Mouse (Mus musculus): Measurements from ENCODE around the gene Aqp11. TPM values are rescaled to one million over a fixed set of nuclear protein-coding genes. Genes with fewer than 3 reads are reported as not detected.
A peak's percentile ranks its signal among the peaks of the same experiment; 100 is the strongest.

The Aqp11 gene
- polyA plus RNA-seq, 1 experiment: 5.0 TPM

- no peak for DNase-seq
- no peak for TF ChIP-seq CTCF (IDR thresholded peaks at IDR 0.05; ENCODE audit: insufficient read depth, low read length)
- TF ChIP-seq POLR2A (IDR thresholded peaks at IDR 0.05; ENCODE audit: borderline replicate concordance, extremely low read depth, low read depth, low read length): no peak
- Histone ChIP-seq H3K4me3 (replicated peaks; ENCODE audit: extremely low read depth, low read depth, low read length) (no peak overlapping the region), H3K4me1 (ENCODE audit: control insufficient read depth, insufficient read depth, low read length) (no peaks in the 10 kb centered on the region)
- 82% methylated on average over 5 of the region's 5 CpGs for WGBS
Measured at GRCm38 (mm10) chr7:97719078-97719477, 19.0 kb downstream of the Aqp11 start.

GRCm38 (mm10) chr7:97717326-97717725 lies 20.8 kb downstream of the Aqp11 start:
- DNase-seq: no peak
- TF ChIP-seq CTCF (IDR thresholded peaks at IDR 0.05; ENCODE audit: insufficient read depth, low read length): no peak
- no peak for TF ChIP-seq POLR2A (IDR thresholded peaks at IDR 0.05; ENCODE audit: borderline replicate concordance, extremely low read depth, low read depth, low read length)
- whole genome bisulfite sequencing: 75% methylated on average over 1 of the region's 1 CpGs
- Histone ChIP-seq H3K4me1 (ENCODE audit: control insufficient read depth, insufficient read depth, low read length) (no peaks in the 10 kb centered on the region), H3K4me3 (replicated peaks; ENCODE audit: extremely low read depth, low read depth, low read length) (no peak overlapping the region)

GRCm38 (mm10) chr7:97714651-97715050 lies 23.4 kb downstream of the Aqp11 start:
- TF ChIP-seq CTCF (IDR thresholded peaks at IDR 0.05; ENCODE audit: insufficient read depth, low read length) (no peak), POLR2A (IDR thresholded peaks at IDR 0.05; ENCODE audit: borderline replicate concordance, extremely low read depth, low read depth, low read length) (no peak)
- 97% methylated on average over 5 of the region's 5 CpGs for WGBS
- no peaks in the 10 kb centered on the region for H3K4me1 ChIP-seq (ENCODE audit: control insufficient read depth, insufficient read depth, low read length)
- DNase-seq: no peak
- H3K4me3 ChIP-seq (replicated peaks; ENCODE audit: extremely low read depth, low read depth, low read length): no peak overlapping the region

DNA sequence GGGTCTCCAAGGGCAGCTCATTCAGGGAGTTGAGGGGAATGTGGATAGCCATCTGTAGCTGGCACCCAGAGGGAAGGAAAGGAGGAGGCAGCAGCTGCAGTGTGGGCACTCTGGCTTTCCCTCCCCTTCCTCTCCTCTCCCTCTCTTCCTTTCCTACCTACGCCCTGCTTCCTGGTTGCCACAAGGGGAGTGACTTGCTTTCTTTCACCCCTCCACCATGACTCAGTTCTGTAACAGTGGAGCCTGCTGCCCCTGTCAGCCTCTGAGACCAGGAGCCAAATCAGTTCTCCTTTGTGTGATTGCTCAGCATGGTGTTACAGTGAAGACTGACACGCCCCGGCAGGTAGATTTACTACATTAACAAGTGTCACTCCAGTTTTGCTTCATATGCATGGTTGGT lies 28.9 kb downstream of the Aqp11 start:
- H3K4me3 ChIP-seq (replicated peaks; ENCODE audit: extremely low read depth, low read depth, low read length): no peak overlapping the region
- WGBS: 71% methylated on average over 3 of the region's 3 CpGs
- TF ChIP-seq POLR2A (IDR thresholded peaks at IDR 0.05; ENCODE audit: borderline replicate concordance, extremely low read depth, low read depth, low read length) (no peak), CTCF (IDR thresholded peaks at IDR 0.05; ENCODE audit: insufficient read depth, low read length) (no peak)
- no peak for DNase-seq
- no peaks in the 10 kb centered on the region; the same call in 1 of the 2 replicates for H3K4me1 ChIP-seq (ENCODE audit: control insufficient read depth, insufficient read depth, low read length)

DNA sequence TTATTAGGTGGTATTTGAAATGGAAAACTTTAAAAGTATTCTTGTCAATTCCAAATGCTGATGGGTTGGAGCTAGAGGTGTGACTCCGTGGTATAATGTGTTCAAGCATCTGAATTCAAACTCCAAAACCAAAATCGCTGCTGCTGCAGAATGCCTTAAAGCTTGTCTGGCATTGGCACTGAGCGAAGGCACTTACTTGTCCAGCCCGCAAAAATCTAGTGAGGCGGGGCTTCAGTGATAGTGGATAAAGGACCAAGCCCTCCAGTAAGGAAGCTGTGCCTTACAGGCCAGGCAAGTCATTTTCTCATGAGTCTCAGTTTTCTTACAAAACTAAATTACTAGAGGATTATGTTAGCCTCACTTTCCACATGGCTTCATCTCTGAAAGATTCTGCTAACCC lies 30.3 kb downstream of the Aqp11 start:
- no peaks in the 10 kb centered on the region; the same call in 1 of the 2 replicates for H3K4me1 ChIP-seq (ENCODE audit: control insufficient read depth, insufficient read depth, low read length)
- no peak for DNase-seq
- H3K4me3 ChIP-seq (replicated peaks; ENCODE audit: extremely low read depth, low read depth, low read length): no peak overlapping the region
- no peak for TF ChIP-seq POLR2A (IDR thresholded peaks at IDR 0.05; ENCODE audit: borderline replicate concordance, extremely low read depth, low read depth, low read length)
- no peak for TF ChIP-seq CTCF (IDR thresholded peaks at IDR 0.05; ENCODE audit: insufficient read depth, low read length)
- 80% methylated on average over 5 of the region's 5 CpGs for WGBS

DNA sequence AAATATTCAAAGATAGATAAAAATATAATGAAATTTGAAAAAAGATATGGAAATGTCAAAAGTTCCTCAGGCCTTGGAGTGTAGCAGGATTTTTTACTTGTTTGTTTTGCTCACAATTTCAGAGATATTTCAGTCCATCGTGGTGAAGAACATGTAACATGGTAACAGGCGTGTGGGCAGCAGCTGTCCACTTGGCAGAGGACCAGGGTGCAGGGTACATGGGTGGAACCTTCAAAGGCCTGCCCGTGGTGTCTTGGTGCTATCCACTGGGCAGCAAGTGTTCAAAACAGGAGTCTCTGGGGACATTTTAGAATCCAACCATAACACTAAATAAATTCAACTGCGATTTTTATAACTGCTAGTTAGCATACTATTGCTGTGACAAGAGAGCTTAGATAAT lies 31.0 kb downstream of the Aqp11 start:
- Histone ChIP-seq H3K4me3 (replicated peaks; ENCODE audit: extremely low read depth, low read depth, low read length) (no peak overlapping the region), H3K4me1 (ENCODE audit: control insufficient read depth, insufficient read depth, low read length) (no peaks in the 10 kb centered on the region; the same call in 1 of the 2 replicates)
- TF ChIP-seq POLR2A (IDR thresholded peaks at IDR 0.05; ENCODE audit: borderline replicate concordance, extremely low read depth, low read depth, low read length) (no peak), CTCF (IDR thresholded peaks at IDR 0.05; ENCODE audit: insufficient read depth, low read length) (no peak)
- DNase-seq: no peak
- WGBS: 58% methylated on average over 4 of the region's 4 CpGs

DNA sequence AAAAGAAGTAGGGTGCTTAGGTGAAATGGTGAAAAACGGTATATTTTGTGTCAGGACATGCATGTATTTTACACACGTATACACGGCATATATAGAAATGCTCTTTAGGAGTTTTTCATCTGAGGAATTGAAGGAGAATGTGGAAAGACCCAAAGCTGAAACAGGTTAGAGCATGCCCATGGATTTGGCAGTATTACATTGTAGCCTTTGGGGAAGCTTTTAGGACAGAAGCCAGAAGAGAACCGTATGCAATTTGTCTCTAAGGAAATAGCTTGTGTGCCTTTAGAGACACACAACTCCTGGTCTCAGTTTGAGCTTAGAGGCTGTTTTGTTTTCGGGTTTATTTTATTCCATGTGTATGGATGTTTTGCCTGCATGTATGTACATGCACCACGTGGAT lies 37.0 kb downstream of the Aqp11 start:
- H3K4me1 ChIP-seq (ENCODE audit: control insufficient read depth, insufficient read depth, low read length): peaks cover under 1% of the 10 kb centered on the region; the same call in 1 of the 2 replicates
- no peak overlapping the region for H3K4me3 ChIP-seq (replicated peaks; ENCODE audit: extremely low read depth, low read depth, low read length)
- no peak for DNase-seq
- no peak for TF ChIP-seq CTCF (IDR thresholded peaks at IDR 0.05; ENCODE audit: insufficient read depth, low read length)
- TF ChIP-seq POLR2A (IDR thresholded peaks at IDR 0.05; ENCODE audit: borderline replicate concordance, extremely low read depth, low read depth, low read length): no peak
- 72% methylated on average over 6 of the region's 6 CpGs for WGBS

GRCm38 (mm10) chr7:97700173-97700572 lies 37.9 kb downstream of the Aqp11 start:
- peaks cover 3% of the 10 kb centered on the region; the same call in 1 of the 2 replicates for H3K4me1 ChIP-seq (ENCODE audit: control insufficient read depth, insufficient read depth, low read length)
- H3K4me3 ChIP-seq (replicated peaks; ENCODE audit: extremely low read depth, low read depth, low read length): no peak overlapping the region
- WGBS: 84% methylated on average over 4 of the region's 4 CpGs
- no peak for TF ChIP-seq POLR2A (IDR thresholded peaks at IDR 0.05; ENCODE audit: borderline replicate concordance, extremely low read depth, low read depth, low read length)
- DNase-seq: no peak

DNA sequence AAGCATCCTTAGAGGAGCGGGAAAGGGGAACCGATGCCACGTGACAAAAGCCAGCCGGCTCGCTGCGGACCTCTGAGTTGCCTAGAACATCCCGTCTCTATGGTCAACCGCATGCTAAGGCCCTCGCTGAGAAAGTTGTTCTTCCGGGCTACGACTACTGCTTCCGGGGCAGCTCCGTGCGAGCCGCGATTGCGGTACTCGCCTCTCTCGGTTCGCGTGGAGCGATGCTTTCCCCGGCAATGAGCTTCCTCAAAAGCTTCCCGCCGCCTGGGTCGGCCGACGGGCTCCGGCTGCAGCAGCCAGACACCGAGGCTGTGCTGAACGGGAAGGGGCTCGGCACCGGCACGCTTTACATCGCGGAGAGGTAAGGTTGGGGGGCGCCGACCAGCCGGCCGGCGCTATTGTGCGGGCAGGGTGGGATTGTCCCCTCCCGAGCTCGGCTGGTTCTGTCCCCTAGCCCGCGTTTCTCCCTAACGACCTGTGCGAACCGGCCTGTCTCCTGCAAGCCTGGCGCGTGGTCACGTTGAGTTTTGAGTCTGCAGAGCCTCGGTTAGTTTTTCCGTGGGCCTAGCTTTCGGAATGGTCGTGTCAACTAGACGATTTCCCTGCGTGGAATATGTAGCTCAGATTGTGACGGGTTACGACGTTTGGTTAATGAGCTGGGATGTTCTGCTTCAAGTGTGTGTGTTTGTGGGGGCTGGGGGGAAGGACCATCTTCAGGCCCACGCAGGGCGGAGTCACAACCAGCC lies 41.4 kb downstream of the Aqp11 start, which contains the start of gene Clns1a:
Clns1a (plus strand) TSS at position 129 of the 749 bp plus-strand sequence.
- H3K4me1 ChIP-seq (ENCODE audit: control insufficient read depth, insufficient read depth, low read length): peaks cover 3% of the 10 kb centered on the region; the same call in 1 of the 2 replicates
- TF ChIP-seq CTCF (IDR thresholded peaks at IDR 0.05; ENCODE audit: insufficient read depth, low read length) (no peak), POLR2A (IDR thresholded peaks at IDR 0.05; ENCODE audit: borderline replicate concordance, extremely low read depth, low read depth, low read length) (peak; percentile 86; the same call in 1 of the 2 replicates)
- under 1% methylated on average over 63 of the region's 63 CpGs for WGBS
- peak; percentile 88 for DNase-seq
- peak within 1 kb of the TSS; percentile 81 for H3K4me3 ChIP-seq (replicated peaks; ENCODE audit: extremely low read depth, low read depth, low read length)

- WGBS: 34% methylated on average over 19 of the region's 19 CpGs
- Histone ChIP-seq H3K4me3 (replicated peaks; ENCODE audit: extremely low read depth, low read depth, low read length) (peak overlapping the region; percentile 81), H3K4me1 (ENCODE audit: control insufficient read depth, insufficient read depth, low read length) (peaks cover 3% of the 10 kb centered on the region; the same call in 1 of the 2 replicates)
- TF ChIP-seq CTCF (IDR thresholded peaks at IDR 0.05; ENCODE audit: insufficient read depth, low read length): no peak
- no peak for TF ChIP-seq POLR2A (IDR thresholded peaks at IDR 0.05; ENCODE audit: borderline replicate concordance, extremely low read depth, low read depth, low read length)
- no peak for DNase-seq
Measured at GRCm38 (mm10) chr7:97696133-97696505, 42.0 kb downstream of the Aqp11 start.

Measured in lung, adult 2 months (tissue).